Mouse (Mus musculus): Measurements from ENCODE around the gene Pex10. TPM values are rescaled to one million over a fixed set of nuclear protein-coding genes. Genes with fewer than 3 reads are reported as not detected.

Pex10 gene
- total and polyA plus RNA-seq, 3 experiments, result 9.2 to 21.9 (median 15.6) TPM

DNA sequence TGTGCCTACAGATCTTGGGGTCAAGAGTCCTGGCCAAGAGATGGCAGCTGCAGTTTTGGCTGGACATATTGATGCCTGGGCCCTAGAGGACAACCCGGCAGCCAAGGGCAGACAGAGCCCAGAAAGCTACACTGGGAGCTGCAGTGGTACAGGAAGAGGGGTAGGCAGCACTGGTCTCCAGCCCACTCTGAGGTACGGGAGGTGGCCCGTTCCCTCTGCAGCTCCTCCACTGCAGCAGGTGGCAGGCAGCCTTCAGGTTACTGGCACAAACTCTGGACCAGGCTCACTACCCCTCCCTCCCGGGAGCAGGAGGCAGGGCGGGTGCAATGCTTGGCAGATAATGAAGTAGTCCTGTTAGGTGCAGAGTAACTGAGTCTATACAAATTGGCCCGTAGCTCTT is 26.1 kb upstream of the Pex10 start:
- in situ Hi-C loops (cut with MboI; ENCODE audit: low pct_ligation_motif_present, low pct_unique_long_range_greater_than_20kb, low sequenced_read_pairs), result no loop called here
- Histone ChIP-seq H3K4me2 (ENCODE audit: insufficient read depth, low read depth, poor library complexity, severe bottlenecking) (no peak overlapping the region), H3K27me3 (replicated peaks) (peaks cover 93% of the 10 kb centered on the region), H3K9me3 (replicated peaks; ENCODE audit: low read length) (no peaks in the 10 kb centered on the region), H3K4me3 (replicated peaks in 1 of 3; ENCODE audit: low read depth in 2 of 3, low read length in 2 of 3, poor library complexity in 1 of 3) (no peak overlapping the region), H3K4me1 (ENCODE audit: control insufficient read depth in 1 of 2, insufficient read depth in 2 of 2) (no peaks in the 10 kb centered on the region), H3K27ac (ENCODE audit: insufficient read depth, low read depth) (no peak overlapping the region), H3K9ac (ENCODE audit: insufficient read depth, low read depth) (no peak overlapping the region), H3K79me2 (replicated peaks; ENCODE audit: control insufficient read depth, extremely low read depth, insufficient read depth, poor library complexity, severe bottlenecking) (no peaks in the 10 kb centered on the region), H3K36me3 (replicated peaks in 1 of 2; ENCODE audit: control insufficient read depth in 1 of 2, insufficient read depth in 1 of 2, low read length in 1 of 2) (no peaks in the 10 kb centered on the region)
- dilution Hi-C loops (cut with MboI; ENCODE audit: extremely low pct_ligation_motif_present, extremely low pct_unique_long_range_greater_than_20kb, low sequenced_read_pairs), result loop anchor here (25.0 kb wide), 1 partner anchor 153 kb away; the partner anchor contains the start of gene Fam213b
- TF ChIP-seq E2F4 (IDR thresholded peaks at IDR 0.05; ENCODE audit: insufficient replicate concordance, low read depth, low read length) (no peak), USF2 (conservative IDR thresholded peaks at IDR 0.05; ENCODE audit: low read depth, low read length) (no peak), BHLHE40 (IDR thresholded peaks at IDR 0.05; ENCODE audit: low read depth, low read length) (no peak), POLR2A (IDR thresholded peaks at IDR 0.05; ENCODE audit: low read depth, low read length) (no peak), PAX5 (IDR thresholded peaks at IDR 0.05; ENCODE audit: low read length) (no peak)
- no peak for DNase-seq (ENCODE audit: extremely low read depth)

GRCm38 (mm10) chr4:155042606-155043288 is 24.1 kb upstream of the Pex10 start:
- Histone ChIP-seq H3K27me3 (replicated peaks) (peaks cover 93% of the 10 kb centered on the region), H3K79me2 (replicated peaks; ENCODE audit: control insufficient read depth, extremely low read depth, insufficient read depth, poor library complexity, severe bottlenecking) (no peaks in the 10 kb centered on the region), H3K4me2 (ENCODE audit: insufficient read depth, low read depth, poor library complexity, severe bottlenecking) (no peak overlapping the region), H3K27ac (ENCODE audit: insufficient read depth, low read depth) (no peak overlapping the region), H3K9ac (ENCODE audit: insufficient read depth, low read depth) (no peak overlapping the region), H3K9me3 (replicated peaks; ENCODE audit: low read length) (no peaks in the 10 kb centered on the region), H3K4me3 (replicated peaks in 1 of 3; ENCODE audit: low read depth in 2 of 3, low read length in 2 of 3, poor library complexity in 1 of 3) (no peak overlapping the region), H3K36me3 (replicated peaks in 1 of 2; ENCODE audit: control insufficient read depth in 1 of 2, insufficient read depth in 1 of 2, low read length in 1 of 2) (no peaks in the 10 kb centered on the region), H3K4me1 (ENCODE audit: control insufficient read depth in 1 of 2, insufficient read depth in 2 of 2) (no peaks in the 10 kb centered on the region)
- TF ChIP-seq ELF1 (IDR thresholded peaks at IDR 0.05; ENCODE audit: low read depth, low read length) (no peak), CHD1 (IDR thresholded peaks at IDR 0.05; ENCODE audit: low read depth, low read length) (no peak), POLR2AphosphoS2 (IDR thresholded peaks at IDR 0.05; ENCODE audit: low read depth, low read length) (no peak), MXI1 (IDR thresholded peaks at IDR 0.05; ENCODE audit: low read depth, low read length) (no peak), MEF2A (IDR thresholded peaks at IDR 0.05; ENCODE audit: borderline replicate concordance, low read depth, low read length) (no peak), MYC (IDR thresholded peaks at IDR 0.05; ENCODE audit: low read depth, low read length) (no peak), JUN (IDR thresholded peaks at IDR 0.05; ENCODE audit: insufficient read depth, low read depth, low read length) (no peak), IRF4 (IDR thresholded peaks at IDR 0.05; ENCODE audit: low read depth, low read length) (no peak), MAFK (IDR thresholded peaks at IDR 0.05; ENCODE audit: insufficient replicate concordance, low read length) (no peak), MAX (IDR thresholded peaks at IDR 0.05; ENCODE audit: low read length) (no peak)
- in situ Hi-C loops (cut with MboI; ENCODE audit: low pct_ligation_motif_present, low pct_unique_long_range_greater_than_20kb, low sequenced_read_pairs) (no loop called here), dilution Hi-C loops (cut with MboI; ENCODE audit: extremely low pct_ligation_motif_present, extremely low pct_unique_long_range_greater_than_20kb, low sequenced_read_pairs) (loop anchor here (25.0 kb wide), 1 partner anchor 155 kb away; the partner anchor contains the start of gene Fam213b)
- DNase-seq (ENCODE audit: extremely low read depth), result no peak
